Mouse (Mus musculus): Measurements from ENCODE around the gene Bpifb5. TPM values are rescaled to one million over a fixed set of nuclear protein-coding genes. Genes with fewer than 3 reads are reported as not detected.
"Not testable (repeated sequence)": the region's sequence is repeated elsewhere in the genome, so short reads cannot be mapped to it uniquely, and the experiment has no call there.

Gene Bpifb5
- polyA plus RNA-seq, 1 experiment from 2014 or later, result not detected

DNA sequence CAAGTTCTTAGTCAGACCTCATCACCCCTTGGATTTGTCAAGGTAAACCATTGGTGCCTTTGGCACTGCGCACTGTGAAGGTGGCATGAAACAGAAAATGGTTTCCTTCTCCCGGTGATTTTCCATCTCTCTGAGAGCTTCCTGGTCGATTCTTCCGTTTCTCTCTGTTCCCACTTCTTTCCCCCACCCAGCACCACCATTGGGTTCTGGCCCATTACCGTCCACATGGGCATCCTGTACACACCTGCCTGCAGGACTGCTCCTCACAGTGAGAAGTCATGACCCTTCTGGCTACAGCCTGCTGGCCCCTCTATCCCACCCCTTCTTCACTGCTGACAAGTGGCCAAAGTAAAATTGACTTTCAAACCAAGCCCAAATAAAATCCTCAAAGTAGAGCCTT is 21.8 kb downstream of the Bpifb5 start:
- Histone ChIP-seq H3K36me3 (ENCODE audit: control insufficient read depth, insufficient read depth, low read length) (no peaks in the 10 kb centered on the region), H3K4me1 (replicated peaks; ENCODE audit: control insufficient read depth, insufficient read depth, low read length) (no peaks in the 10 kb centered on the region), H3K4me3 (ENCODE audit: low read depth, low read length) (no peak overlapping the region), H3K9ac (ENCODE audit: low read length) (no peak overlapping the region), H3K9me3 (ENCODE audit: control insufficient read depth, low read length) (no peaks in the 10 kb centered on the region), H3K27me3 (replicated peaks; ENCODE audit: control insufficient read depth, insufficient read depth, low read length) (no peaks in the 10 kb centered on the region), H3K27ac (ENCODE audit: low read depth) (no peak overlapping the region), H3K4me2 (ENCODE audit: low read length) (no peak overlapping the region)
- WGBS, result 85% methylated on average over 5 of the region's 5 CpGs
- ATAC-seq (replicated peaks; ENCODE audit: low FRiP score, low TSS enrichment, low read depth) (no peak), DNase-seq (ENCODE audit: low spot score) (no peak)

DNA sequence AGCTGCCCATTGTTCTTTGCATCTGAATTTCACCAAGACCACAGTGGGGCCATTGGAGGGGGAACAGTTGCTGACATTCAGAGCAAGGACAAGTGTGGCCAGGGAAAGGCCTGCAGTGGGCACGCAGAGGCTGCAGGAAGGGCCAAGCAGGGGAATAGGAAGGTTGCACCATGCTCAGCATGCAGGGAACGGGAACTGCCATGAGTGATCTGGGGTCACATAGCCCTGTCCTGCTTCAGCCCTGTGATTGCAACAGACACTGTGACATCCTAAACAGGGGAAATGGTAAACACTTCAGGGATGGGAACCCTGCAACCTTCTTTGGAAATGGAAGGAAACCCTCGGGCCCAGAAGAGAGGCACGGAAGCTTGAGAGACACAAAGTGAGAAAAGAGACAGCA is 31.7 kb downstream of the Bpifb5 start:
- not testable (repeated sequence) for H3K27ac ChIP-seq (ENCODE audit: low read depth); DNase-seq (ENCODE audit: low spot score); ATAC-seq (replicated peaks; ENCODE audit: low FRiP score, low TSS enrichment, low read depth); H3K9me3 ChIP-seq (ENCODE audit: control insufficient read depth, low read length); H3K27me3 ChIP-seq (replicated peaks; ENCODE audit: control insufficient read depth, insufficient read depth, low read length); H3K4me3 ChIP-seq (ENCODE audit: low read depth, low read length); H3K4me1 ChIP-seq (replicated peaks; ENCODE audit: control insufficient read depth, insufficient read depth, low read length); H3K9ac ChIP-seq (ENCODE audit: low read length); H3K4me2 ChIP-seq (ENCODE audit: low read length); H3K36me3 ChIP-seq (ENCODE audit: control insufficient read depth, insufficient read depth, low read length)
- WGBS, result 74% methylated on average over 2 of the region's 4 CpGs

DNA sequence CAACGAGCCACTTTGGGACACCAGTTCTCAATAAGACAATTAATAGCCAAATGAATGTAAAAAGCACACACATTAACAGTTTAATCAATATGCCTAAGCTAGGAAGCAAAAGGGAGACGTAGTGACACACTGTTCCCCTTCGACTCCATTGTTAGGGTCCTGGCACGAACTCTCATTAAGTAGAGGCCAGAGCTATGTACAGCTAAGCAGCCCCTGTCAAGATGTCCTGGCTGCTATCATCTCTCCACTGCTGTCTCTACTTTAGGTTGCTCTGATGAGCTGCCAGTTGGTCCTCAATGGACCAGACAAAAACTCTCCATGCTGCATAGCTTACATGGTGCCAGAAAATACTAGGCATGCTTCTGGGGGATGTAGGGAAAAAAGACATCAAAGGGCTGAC is 32.2 kb downstream of the Bpifb5 start:
- no peak for DNase-seq (ENCODE audit: low spot score)
- 76% methylated on average over 4 of the region's 4 CpGs for WGBS
- H3K4me3 ChIP-seq (ENCODE audit: low read depth, low read length), result no peak overlapping the region

DNA sequence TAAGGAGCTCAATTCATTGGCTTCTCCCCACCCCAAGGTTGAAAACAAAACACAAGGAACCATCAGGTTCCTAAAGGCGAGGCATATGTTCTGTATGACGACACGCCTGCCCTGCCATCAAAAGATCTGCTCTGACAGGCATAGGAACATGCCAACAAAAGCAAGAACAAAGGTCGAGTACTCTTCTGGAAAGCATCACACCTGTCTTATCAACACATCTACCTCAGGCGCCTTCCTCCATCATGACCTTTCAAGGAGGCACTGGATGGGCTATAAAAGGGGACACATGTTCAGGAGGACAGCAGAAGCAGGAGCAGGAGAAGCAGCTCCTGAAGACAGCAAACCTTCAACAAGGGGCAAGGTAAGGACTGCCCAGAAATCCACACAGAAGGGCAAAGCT is 34.0 kb downstream of the Bpifb5 start, which contains the start of gene Bpifb9a:
Gene Bpifb9a, plus strand, starts transcription at position 301 of the 400 bp plus-strand sequence.
- H3K9ac ChIP-seq (ENCODE audit: low read length); H3K9me3 ChIP-seq (ENCODE audit: control insufficient read depth, low read length); ATAC-seq (replicated peaks; ENCODE audit: low FRiP score, low TSS enrichment, low read depth); H3K27ac ChIP-seq (ENCODE audit: low read depth); H3K36me3 ChIP-seq (ENCODE audit: control insufficient read depth, insufficient read depth, low read length); DNase-seq (ENCODE audit: low spot score); H3K4me2 ChIP-seq (ENCODE audit: low read length); H3K4me1 ChIP-seq (replicated peaks; ENCODE audit: control insufficient read depth, insufficient read depth, low read length); H3K27me3 ChIP-seq (replicated peaks; ENCODE audit: control insufficient read depth, insufficient read depth, low read length); H3K4me3 ChIP-seq (ENCODE audit: low read depth, low read length): not testable (repeated sequence)
- 79% methylated on average over 5 of the region's 5 CpGs for WGBS

More for the DNA sequence above, 32.2 kb downstream of the Bpifb5 start:
- no peak overlapping the region for H3K27ac ChIP-seq (ENCODE audit: low read depth)
- H3K4me1 ChIP-seq (replicated peaks; ENCODE audit: control insufficient read depth, insufficient read depth, low read length), result no peaks in the 10 kb centered on the region
- H3K9ac ChIP-seq (ENCODE audit: low read length), result no peak overlapping the region
- ATAC-seq (replicated peaks; ENCODE audit: low FRiP score, low TSS enrichment, low read depth), result no peak
- no peaks in the 10 kb centered on the region for H3K36me3 ChIP-seq (ENCODE audit: control insufficient read depth, insufficient read depth, low read length)
- H3K4me2 ChIP-seq (ENCODE audit: low read length), result no peak overlapping the region
- no peaks in the 10 kb centered on the region for H3K9me3 ChIP-seq (ENCODE audit: control insufficient read depth, low read length)
- H3K27me3 ChIP-seq (replicated peaks; ENCODE audit: control insufficient read depth, insufficient read depth, low read length), result no peaks in the 10 kb centered on the region

DNA sequence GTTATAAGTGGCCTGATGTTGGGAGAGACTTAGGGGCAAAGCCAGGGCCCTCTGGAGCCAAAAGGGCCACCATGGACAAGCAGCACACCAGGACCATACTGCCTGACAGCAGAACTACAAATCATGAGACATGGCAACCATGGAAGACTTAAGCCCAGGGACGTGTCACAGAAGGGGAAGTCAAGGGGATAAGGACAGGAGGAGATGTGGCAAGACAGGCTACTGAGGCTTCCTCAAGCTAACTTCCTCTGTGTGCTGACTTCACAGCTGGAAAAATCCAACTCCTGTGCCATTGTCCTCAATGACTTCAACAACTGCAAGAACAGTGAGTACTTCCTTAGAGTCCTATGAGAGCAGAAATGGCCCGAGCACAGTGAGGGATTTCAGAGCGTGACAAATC is 40.9 kb downstream of the Bpifb5 start:
- H3K36me3 ChIP-seq (ENCODE audit: control insufficient read depth, insufficient read depth, low read length); H3K4me2 ChIP-seq (ENCODE audit: low read length); H3K9ac ChIP-seq (ENCODE audit: low read length); H3K9me3 ChIP-seq (ENCODE audit: control insufficient read depth, low read length); H3K4me1 ChIP-seq (replicated peaks; ENCODE audit: control insufficient read depth, insufficient read depth, low read length); H3K27ac ChIP-seq (ENCODE audit: low read depth); ATAC-seq (replicated peaks; ENCODE audit: low FRiP score, low TSS enrichment, low read depth); DNase-seq (ENCODE audit: low spot score); H3K27me3 ChIP-seq (replicated peaks; ENCODE audit: control insufficient read depth, insufficient read depth, low read length); H3K4me3 ChIP-seq (ENCODE audit: low read depth, low read length): not testable (repeated sequence)
- 90% methylated on average over 2 of the region's 3 CpGs for WGBS

Other genes with a start within 250 kb of the Bpifb5 start
- not detected in 2 replicates for gene Bpifa6, start 248.8 kb upstream of the Bpifb5 start, polyA plus RNA-seq (2014; fragmentation: Nextera tagmentation; extraction: Ambion mirVana)
- not detected in 2 replicates for gene Bpifa2, start 215.5 kb upstream of the Bpifb5 start, polyA plus RNA-seq (2014; fragmentation: Nextera tagmentation; extraction: Ambion mirVana)
- gene Bpifa3, start 93.4 kb upstream of the Bpifb5 start, polyA plus RNA-seq (2014; fragmentation: Nextera tagmentation; extraction: Ambion mirVana), result not detected in 2 replicates
- not detected in 2 replicates for gene Bpifa1, start 80.9 kb upstream of the Bpifb5 start, polyA plus RNA-seq (2014; fragmentation: Nextera tagmentation; extraction: Ambion mirVana)
- gene Bpifa5, start 61.1 kb upstream of the Bpifb5 start, polyA plus RNA-seq (2014; fragmentation: Nextera tagmentation; extraction: Ambion mirVana), result not detected in 2 replicates
- gene Bpifb1, start 32.9 kb upstream of the Bpifb5 start, polyA plus RNA-seq (2014; fragmentation: Nextera tagmentation; extraction: Ambion mirVana), result not detected in 2 replicates
- gene Bpifb9a, start 34.1 kb downstream of the Bpifb5 start, polyA plus RNA-seq (2014; fragmentation: Nextera tagmentation; extraction: Ambion mirVana), result not detected in 2 replicates
- gene Bpifb9b, start 83.5 kb downstream of the Bpifb5 start, polyA plus RNA-seq (2014; fragmentation: Nextera tagmentation; extraction: Ambion mirVana), result not detected in 2 replicates
- 9.5 and 18.0 TPM in 2 replicates for gene Cdk5rap1, start 149.3 kb downstream of the Bpifb5 start, polyA plus RNA-seq (2014; fragmentation: Nextera tagmentation; extraction: Ambion mirVana)
- 2.3 and 2.7 TPM in 2 replicates for gene Snta1, start 184.4 kb downstream of the Bpifb5 start, polyA plus RNA-seq (2014; fragmentation: Nextera tagmentation; extraction: Ambion mirVana)
- 33.6 and 42.3 TPM in 2 replicates for gene Cbfa2t2, start 212.7 kb downstream of the Bpifb5 start, polyA plus RNA-seq (2014; fragmentation: Nextera tagmentation; extraction: Ambion mirVana)